Mouse (Mus musculus) cerebellum, adult 2 months (tissue): ENCODE results near the gene Slc39a10.

Source experiments
- CTCF ChIP-seq: fragments of 200-500 bp; IDR thresholded peaks from 2 replicates; pipeline ENCODE4 v1.5.1; 2011; ENCODE audit warnings: low read depth, mild to moderate bottlenecking, control low read depth, low read length, moderate library complexity, borderline replicate concordance; ENCODE audit not compliant: insufficient read depth
- POLR2A ChIP-seq: fragments of 200-500 bp; IDR thresholded peaks from 2 replicates; pipeline ENCODE4 v1.6.1; 2011; ENCODE audit warnings: low read length, control low read depth, borderline replicate concordance; ENCODE audit not compliant: insufficient read depth

DNA sequence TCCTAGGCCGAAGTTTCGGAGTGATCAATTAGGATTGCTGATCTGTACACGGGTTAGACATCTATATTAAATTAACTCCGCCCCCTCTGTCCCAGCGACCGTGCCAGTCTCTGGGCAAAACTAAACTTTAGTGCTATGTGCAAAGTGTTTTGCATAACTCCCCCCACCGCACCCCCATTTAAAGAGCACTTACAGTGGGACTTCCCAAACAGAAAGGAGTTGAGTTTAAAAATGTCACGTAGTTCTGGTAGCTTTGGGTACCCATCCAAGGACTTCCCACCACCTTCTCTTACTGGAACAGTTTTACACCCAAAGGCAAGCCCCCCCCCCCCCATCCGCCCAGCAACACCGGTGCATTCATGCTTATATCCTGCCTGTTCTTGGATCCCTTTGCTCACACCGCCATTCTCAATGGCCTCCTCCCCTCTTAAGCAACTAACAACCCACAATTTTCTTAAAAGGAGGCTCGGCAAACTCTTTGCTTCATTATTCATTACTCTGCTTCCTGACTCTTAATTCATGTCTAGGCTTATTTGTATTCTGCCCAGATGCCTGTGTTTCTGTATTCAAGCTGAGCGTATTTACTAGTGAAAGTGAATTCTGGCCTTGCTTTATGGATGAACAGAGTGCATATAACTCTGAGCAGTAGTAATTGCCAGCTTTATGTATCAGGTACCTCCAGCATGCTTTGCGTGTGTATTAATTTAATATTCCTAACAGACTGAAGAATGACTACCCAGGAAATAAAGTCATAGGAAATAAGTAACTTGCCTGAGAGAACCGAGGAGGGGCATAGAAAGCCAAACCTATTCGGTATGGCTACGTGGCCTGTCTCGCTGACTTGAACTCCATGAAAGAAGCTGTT lies 38.4 kb downstream of the Slc39a10 start:
- no peak for TF ChIP-seq CTCF
- TF ChIP-seq POLR2A = no peak
